Mouse (Mus musculus): ENCODE results near the gene Gmds.

The Gmds gene

GRCm38 (mm10) chr13:32266721-32267120, 71.8 kb downstream of the Gmds start:
- no peak for DNase-seq

DNA sequence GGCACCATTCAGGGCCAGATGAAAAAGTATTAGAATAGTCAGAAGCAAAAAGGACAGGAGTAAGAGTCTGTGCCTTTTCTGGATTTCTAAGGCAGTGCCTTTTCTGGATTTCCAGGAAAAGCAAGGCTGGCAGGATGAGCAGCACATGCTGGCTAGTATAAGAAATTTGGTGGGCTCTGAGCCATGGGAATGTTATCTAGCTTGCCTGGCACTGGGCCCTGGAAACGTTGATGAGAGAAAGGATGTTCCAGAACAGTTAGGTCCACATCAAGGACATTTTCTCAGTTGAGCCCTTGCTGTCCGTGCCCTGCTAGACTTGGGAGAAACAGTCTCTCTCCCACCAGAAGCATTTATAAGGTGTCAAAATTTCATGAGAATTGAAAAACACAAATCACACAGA, 82.4 kb downstream of the Gmds start:
- peak; percentile 96 for DNase-seq

DNA sequence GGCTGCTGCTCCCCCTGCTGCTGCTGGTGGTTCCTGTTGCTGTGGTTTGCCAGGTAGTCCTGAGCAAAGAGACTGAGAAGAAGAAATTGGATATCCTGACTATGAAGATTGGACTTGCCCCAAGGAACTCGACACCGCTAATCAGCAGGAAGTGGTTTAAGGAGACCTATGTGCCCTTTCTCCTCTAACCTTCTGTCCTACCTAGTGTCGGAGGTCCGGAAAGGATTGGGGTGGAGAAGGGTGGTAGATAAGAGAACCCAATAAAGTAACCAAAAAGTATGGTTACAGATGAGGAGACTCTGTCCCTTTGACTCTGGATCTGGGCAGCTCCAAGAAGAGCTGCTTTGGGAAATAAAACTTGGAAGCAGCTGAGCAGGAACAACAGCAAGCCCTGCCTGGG, 86.3 kb downstream of the Gmds start:
- DNase-seq, result peak; percentile 88

GRCm38 (mm10) chr13:32242200-32242599, 96.3 kb downstream of the Gmds start:
- peak; percentile 93 for DNase-seq

DNA sequence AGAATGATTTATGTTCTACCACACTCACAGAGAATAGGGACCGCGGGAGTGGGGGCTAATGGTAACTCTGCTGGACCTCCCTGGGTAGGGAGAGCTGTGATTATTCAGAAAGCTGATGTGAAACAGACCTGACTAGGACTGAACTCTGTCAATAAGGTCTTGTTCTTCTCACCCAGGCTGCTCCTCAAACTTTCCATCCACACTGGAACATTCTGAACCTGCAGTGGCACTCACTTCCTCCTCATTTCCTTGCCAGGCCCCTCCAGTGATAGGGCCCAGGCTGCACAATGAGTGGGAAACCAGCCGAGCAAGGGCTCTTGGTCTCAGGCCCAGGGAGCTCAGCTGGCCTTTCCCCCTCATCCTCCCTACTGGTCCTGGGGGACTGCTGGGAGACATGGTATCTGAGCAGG, 102.3 kb downstream of the Gmds start:
- DNase-seq, result peak; percentile 99

- DNase-seq, result no peak
These were observed 103.5 kb downstream of the Gmds start for GRCm38 (mm10) chr13:32235046-32235445.

DNA sequence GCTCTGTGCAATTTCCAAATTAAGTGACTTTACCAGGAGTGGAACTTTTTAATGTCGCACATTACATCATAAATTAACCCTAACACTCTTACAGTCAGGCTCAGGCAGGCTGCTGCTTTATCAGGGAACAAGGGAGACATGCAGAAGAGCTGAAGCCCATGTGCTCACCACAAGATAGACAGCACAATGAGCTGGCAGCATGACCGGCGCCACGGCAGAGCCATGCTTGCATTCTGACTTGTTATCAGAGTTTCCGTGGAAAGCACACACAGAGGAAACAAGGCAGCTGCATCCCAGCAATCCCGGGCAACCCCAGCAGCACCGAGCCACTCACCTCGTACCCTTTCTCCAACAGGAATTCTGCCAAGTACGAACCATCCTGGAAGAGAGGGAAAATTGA, 104.5 kb downstream of the Gmds start:
- DNase-seq, result peak; percentile 97

- no peak for DNase-seq
These were observed 106.1 kb downstream of the Gmds start for GRCm38 (mm10) chr13:32232391-32232790.

DNA sequence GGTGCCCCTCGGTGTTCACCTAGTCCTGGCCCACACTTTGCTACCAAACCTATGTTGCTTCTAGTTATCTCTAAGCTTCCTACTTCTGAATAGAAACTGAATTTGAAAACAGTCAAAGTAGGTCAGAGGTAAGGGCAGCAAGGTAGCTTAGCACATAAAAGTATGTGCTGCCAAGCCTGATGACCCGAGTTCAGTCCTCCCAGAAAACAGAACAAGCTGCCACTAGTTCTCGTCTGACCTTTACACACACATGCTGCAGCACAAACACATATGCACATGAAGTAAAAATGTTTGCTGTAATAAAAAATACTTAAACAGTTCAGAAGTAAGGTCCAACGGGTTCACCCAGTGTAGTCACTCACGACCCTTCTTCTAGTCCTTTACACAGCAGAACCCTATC, 106.6 kb downstream of the Gmds start:
- no peak for DNase-seq

DNA sequence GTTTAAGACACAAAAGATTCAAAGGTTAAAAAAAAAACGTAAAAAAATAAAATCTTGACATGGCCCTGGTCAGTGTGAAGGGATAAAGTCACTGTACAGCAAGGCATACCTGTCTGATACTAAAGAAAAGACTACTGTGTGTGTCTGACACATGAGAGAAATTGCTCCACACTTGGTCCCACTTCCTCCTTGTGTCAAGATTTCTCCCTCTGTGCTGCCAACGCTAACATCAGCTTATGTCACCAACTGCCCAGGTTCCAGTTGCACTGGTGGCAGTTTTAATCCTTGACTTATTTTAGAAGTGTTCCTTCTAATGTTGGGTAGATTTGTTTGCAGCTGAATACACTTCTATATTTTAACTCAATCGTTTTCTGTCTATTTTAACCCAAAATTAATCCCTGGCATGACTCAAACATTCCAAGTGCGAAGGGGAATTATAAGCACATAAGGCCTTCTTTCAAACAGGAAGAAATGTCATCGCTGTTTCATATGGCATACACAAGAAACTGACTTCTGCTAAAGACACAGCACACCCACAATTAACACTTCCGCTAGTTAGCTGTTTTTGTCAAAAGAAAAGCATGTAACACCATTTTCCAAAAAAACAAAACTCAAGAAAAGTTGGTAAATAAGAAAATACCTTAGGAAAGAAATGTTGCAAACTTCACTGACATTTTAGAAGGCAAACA, 110.5 kb downstream of the Gmds start:
- no peak for DNase-seq

DNA sequence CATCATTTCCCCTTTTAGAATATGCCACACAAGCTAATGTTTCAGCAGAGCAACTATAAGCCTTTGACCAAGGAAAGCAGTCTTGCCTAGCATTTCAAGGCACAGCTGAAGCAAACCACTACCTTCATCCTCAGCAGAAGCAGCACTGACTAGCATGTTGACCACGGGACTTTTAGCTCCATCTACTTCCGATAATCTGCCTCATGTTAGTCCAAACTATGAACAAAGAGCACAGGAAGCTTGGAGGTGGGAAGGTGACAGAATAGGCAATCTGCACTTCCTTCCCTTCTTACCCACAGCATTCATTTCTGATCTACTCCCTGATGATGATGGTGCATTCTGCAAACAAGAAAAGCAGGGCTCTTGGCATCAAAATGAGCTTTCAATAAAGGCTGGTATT, 120.9 kb downstream of the Gmds start:
- DNase-seq, result no peak

DNA sequence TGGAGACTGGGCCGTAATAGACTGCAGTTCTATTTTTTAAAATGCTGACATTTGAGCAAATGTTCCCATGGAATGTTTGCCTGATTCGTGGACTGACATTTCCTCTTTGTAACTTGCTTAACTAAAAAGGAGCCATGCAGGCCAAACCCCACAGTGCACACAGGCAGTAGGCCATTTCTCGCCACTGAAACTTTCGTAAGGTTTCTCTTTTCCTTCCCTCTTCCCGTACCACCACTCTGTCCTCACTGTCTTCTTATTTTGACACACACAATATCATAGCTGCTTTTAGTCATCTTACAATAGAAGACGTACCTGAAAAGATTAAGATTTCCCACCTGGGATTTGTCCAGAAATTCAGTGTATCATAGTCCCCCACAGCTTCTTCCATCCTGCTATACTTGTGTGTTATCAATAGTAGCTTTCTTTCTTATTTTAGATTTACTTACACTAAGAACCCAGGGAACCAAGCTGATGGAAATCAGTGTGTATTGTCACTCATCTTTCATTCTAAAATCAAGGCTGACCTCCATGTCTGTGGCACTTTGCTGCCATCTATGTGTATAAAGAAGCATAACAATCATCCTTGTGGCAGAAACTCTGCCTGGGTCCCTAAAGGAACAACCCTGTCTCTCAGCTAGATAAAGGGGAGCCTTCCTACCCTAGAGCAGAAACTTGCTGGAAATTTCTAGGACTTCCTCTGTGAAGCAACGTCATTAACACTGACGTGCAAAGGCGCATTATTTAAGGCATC, 124.7 kb downstream of the Gmds start:
- DNase-seq, result peak; percentile 91

GRCm38 (mm10) chr13:32212125-32212524, 126.4 kb downstream of the Gmds start:
- DNase-seq, result no peak

- DNase-seq, result no peak
These were observed 131.2 kb downstream of the Gmds start for GRCm38 (mm10) chr13:32207172-32207908.

DNA sequence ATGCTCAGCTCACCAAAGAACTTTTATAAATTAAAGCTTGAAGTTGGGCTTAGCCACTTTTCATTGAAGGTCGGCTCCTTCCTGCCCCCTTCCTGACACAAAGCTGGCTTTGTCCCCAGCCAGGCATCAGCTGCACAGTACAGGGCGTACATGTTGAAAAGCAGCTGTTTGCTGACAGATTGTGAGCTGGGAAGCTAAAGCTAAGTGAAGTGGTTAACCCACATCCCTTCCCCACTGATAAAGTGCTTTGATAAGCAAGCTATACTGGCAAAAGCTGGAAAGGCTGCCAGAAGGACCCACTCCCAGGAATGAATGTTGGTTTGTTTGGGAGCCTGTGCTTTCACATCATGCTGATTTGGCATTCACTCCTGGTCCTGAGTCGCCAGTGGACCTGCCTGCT, 158.6 kb downstream of the Gmds start:
- peak; percentile 89 for DNase-seq

DNA sequence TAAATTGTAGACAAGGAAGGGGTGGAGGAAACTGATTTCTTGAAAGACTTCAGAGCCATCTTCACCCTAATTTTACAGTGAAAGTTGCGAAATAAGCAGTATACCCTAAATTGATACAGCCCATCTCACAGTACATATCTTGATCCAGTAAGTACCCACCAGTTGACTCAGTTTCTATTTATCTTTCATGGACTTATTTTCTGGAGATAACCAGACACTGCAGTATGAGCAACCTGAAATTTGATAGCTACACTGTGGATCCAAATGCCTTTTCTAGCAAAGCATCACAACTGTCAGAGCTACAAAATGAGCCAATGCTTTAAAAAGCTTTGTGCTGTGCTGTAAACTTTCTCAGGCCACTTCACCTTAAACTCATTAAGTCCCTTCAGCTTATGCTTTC, 159.9 kb downstream of the Gmds start:
- DNase-seq, result no peak

GRCm38 (mm10) chr13:32177852-32178453, 160.6 kb downstream of the Gmds start:
- DNase-seq, result no peak

DNA sequence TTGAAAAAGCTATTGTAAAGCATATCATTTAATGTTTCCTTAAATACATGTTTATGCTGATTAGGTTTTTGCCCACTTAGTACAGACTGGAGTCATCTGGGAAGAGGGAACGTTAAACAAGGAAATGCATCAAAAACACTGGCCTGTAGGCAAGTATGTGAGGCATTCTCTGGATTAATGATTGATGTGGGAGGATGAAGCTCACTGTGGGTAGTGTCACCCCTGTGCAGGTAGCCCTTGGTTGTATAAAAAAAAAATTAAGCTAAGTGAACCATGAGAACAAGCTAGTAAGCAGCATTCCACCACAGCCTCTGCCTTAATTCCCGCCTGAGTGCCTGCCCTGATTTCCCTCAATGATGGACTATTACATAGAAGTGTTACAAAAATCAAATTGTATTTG, 163.5 kb downstream of the Gmds start:
- no peak for DNase-seq

DNA sequence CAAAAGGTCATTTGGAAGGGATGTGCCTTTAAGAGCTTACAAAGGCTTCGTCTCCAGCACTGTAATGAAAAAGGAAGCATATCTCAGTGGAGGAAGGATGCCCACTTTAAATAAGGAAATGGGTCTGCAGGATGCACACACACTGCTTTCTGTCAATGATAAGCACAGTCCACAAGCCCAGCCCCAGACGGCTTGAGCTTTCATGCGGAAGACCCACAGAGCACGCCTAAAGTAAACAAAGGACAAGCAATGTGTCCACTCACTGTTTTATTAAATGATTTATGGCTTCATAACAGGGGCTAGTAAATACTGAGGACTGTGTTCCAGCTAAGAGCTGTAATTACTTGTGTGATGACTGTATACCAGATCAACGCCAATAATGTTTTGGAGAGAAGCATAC, 169.4 kb downstream of the Gmds start:
- DNase-seq, result peak; percentile 95

- no peak for DNase-seq
These were observed 170.7 kb downstream of the Gmds start for GRCm38 (mm10) chr13:32167806-32168205.

GRCm38 (mm10) chr13:32165581-32165980, 173.0 kb downstream of the Gmds start:
- no peak for DNase-seq

DNA sequence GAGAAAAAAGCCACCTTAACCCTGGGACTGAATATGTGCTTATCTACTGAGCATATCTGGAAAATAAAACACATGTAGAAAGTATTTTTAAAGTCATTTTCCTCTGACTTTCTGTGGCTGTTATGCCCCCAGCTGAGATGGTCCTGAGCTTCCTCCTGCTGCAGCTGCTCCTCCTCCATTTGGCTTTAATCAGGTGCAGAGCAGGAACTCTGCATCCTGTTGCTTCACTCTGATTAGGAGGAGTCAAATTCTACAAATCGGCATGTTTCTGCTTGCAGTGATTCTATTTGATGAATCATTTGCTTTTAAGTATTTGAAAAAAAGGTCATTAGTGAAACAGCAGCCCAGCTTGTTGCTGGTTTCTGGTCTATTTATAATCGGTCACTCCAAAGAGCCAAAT, 177.0 kb downstream of the Gmds start:
- DNase-seq, result peak; percentile 78

GRCm38 (mm10) chr13:32158240-32158639, 180.3 kb downstream of the Gmds start:
- DNase-seq, result no peak

DNA sequence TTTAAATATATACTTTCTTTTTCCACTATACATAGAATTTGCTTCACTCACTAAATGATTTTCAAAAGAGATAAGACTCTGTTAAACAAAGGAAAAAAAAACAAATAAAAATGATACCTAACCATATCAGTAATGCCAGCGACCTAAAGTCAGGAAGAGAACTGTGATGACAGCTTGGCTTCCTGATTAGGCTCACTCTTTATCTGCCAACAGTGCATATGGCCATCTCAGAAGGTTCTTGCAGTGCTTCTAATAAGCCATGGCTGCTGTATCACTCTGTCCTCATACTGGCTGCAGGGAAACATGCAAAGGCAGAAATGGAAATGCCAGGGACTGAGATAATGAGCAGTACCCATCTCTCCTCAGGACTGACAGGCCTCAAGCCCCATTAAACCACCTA, 192.6 kb downstream of the Gmds start:
- DNase-seq, result no peak
